Mouse (Mus musculus) kidney, adult 8-10 months (tissue): ENCODE results near the gene Mad1l1.
A peak's percentile ranks its signal among the peaks of the same experiment; 100 is the strongest.

Source experiments
- DNase-seq, 2 experiments: peaks; one replicate each; pipeline ENCODE4 v3.0.0; 2022

Gene Mad1l1

GRCm38 (mm10) chr5:140210417-140211184 is 110.8 kb downstream of the Mad1l1 start:
- no peak for DNase-seq

GRCm38 (mm10) chr5:140208743-140209409 is 112.5 kb downstream of the Mad1l1 start:
- peak; percentile 32 for DNase-seq

GRCm38 (mm10) chr5:140206726-140207703 is 114.3 kb downstream of the Mad1l1 start:
- peak; percentile 25 to 54 for DNase-seq

- DNase-seq, result no peak
Observed at GRCm38 (mm10) chr5:140205991-140206390, 115.4 kb downstream of the Mad1l1 start.

- DNase-seq, result no peak
Observed at GRCm38 (mm10) chr5:140204465-140204864, 116.9 kb downstream of the Mad1l1 start.

- DNase-seq, result no peak
Observed at GRCm38 (mm10) chr5:140204037-140204436, 117.3 kb downstream of the Mad1l1 start.

- DNase-seq, result no peak
Observed at GRCm38 (mm10) chr5:140202451-140202850, 118.9 kb downstream of the Mad1l1 start.

- DNase-seq, result no peak
Observed at GRCm38 (mm10) chr5:140201566-140201965, 119.8 kb downstream of the Mad1l1 start.

GRCm38 (mm10) chr5:140201109-140201508 is 120.2 kb downstream of the Mad1l1 start:
- no peak for DNase-seq

- peak; percentile 72 to 87 for DNase-seq
Observed at GRCm38 (mm10) chr5:140197705-140198104, 123.6 kb downstream of the Mad1l1 start.

GRCm38 (mm10) chr5:140196446-140196845 is 124.9 kb downstream of the Mad1l1 start:
- DNase-seq, result no peak

GRCm38 (mm10) chr5:140194173-140194572 is 127.2 kb downstream of the Mad1l1 start:
- no peak for DNase-seq

- no peak for DNase-seq
Observed at GRCm38 (mm10) chr5:140191539-140191938, 129.8 kb downstream of the Mad1l1 start.

GRCm38 (mm10) chr5:140186351-140186750 is 135.0 kb downstream of the Mad1l1 start:
- DNase-seq, result no peak

- DNase-seq, result no peak
Observed at GRCm38 (mm10) chr5:140185757-140186156, 135.6 kb downstream of the Mad1l1 start.

- DNase-seq, result no peak
Observed at GRCm38 (mm10) chr5:140183387-140183786, 138.0 kb downstream of the Mad1l1 start.

GRCm38 (mm10) chr5:140182351-140182750 is 139.0 kb downstream of the Mad1l1 start:
- no peak for DNase-seq

GRCm38 (mm10) chr5:140180016-140180415 is 141.3 kb downstream of the Mad1l1 start:
- no peak for DNase-seq

GRCm38 (mm10) chr5:140178058-140178690 is 143.2 kb downstream of the Mad1l1 start:
- peak; percentile 35 to 53 for DNase-seq

- DNase-seq, result no peak
Observed at GRCm38 (mm10) chr5:140177582-140177981, 143.8 kb downstream of the Mad1l1 start.

GRCm38 (mm10) chr5:140176370-140176769 is 145.0 kb downstream of the Mad1l1 start:
- no peak for DNase-seq

GRCm38 (mm10) chr5:140174814-140175490 is 146.4 kb downstream of the Mad1l1 start:
- peak; percentile 10 to 13 for DNase-seq
